Mouse (Mus musculus) adrenal gland, adult 2 months (tissue): Measurements from ENCODE around the gene Cdc123. TPM values are rescaled to one million over a fixed set of nuclear protein-coding genes. Genes with fewer than 3 reads are reported as not detected.

ENCODE experiments used
- polyA plus RNA-seq: library from polyadenylated mRNA; depleted of rRNA; stranded (reverse); fragments of >200 nt; gene quantifications from 2 replicates; pipeline ENCODE4 v1.2.3, GENCODE M21; 2012; rRNA removed
- total RNA-seq, 2 experiments: library from RNA; stranded (reverse); gene quantifications; 2 replicates each; pipeline ENCODE4 v1.2.3; 2021

Cdc123 gene
- total and polyA plus RNA-seq, 3 experiments, result 31.2 to 154 (median 122) TPM

Other genes starting within 250 kb of the Cdc123 start
- gene Camk1d, start 130.6 kb downstream of the Cdc123 start, total RNA-seq, result 1 to 10 TPM; 4.8 to 7.6 TPM
- 3.3 and 4.5 TPM in 2 replicates for gene Camk1d, start 130.6 kb downstream of the Cdc123 start, polyA plus RNA-seq
- 10 to 100 TPM; 48.8 to 49.5 TPM for gene Nudt5, start 145 bp downstream of the Cdc123 start, total RNA-seq
- gene Nudt5, start 145 bp downstream of the Cdc123 start, polyA plus RNA-seq, result 4.9 and 7.7 TPM in 2 replicates
- under 1 TPM; 0.40 to 0.93 TPM for gene Gm13199, start 17.8 kb upstream of the Cdc123 start, total RNA-seq
- 1.5 and 2.3 TPM in 2 replicates for gene Gm13199, start 17.8 kb upstream of the Cdc123 start, polyA plus RNA-seq
- gene Sec61a2, start 50.3 kb upstream of the Cdc123 start, total RNA-seq, result 10 to 100 TPM; 24.1 to 31.7 TPM
- 24.3 and 25.5 TPM in 2 replicates for gene Sec61a2, start 50.3 kb upstream of the Cdc123 start, polyA plus RNA-seq
- gene Dhtkd1, start 97.6 kb upstream of the Cdc123 start, total RNA-seq, result 10 to 100 TPM; 12.1 to 14.8 TPM
- 4.2 and 4.3 TPM in 2 replicates for gene Dhtkd1, start 97.6 kb upstream of the Cdc123 start, polyA plus RNA-seq
- gene Upf2, start 106.3 kb upstream of the Cdc123 start, total RNA-seq, result 10 to 100 TPM; 19.5 to 27.4 TPM
- 0.52 and 0.63 TPM in 2 replicates for gene Upf2, start 106.3 kb upstream of the Cdc123 start, polyA plus RNA-seq